Mouse (Mus musculus) liver, adult 2 months (tissue): ENCODE data around the gene Cdkn1a. TPM values are rescaled to one million over a fixed set of nuclear protein-coding genes. Genes with fewer than 3 reads are reported as not detected.

ENCODE experiments used
- DNase-seq: peaks from one replicate; pipeline ENCODE4 v3.0.0-alpha.2; 2011; ENCODE audit warnings: low read depth, low spot score; ENCODE audit errors: extremely low read depth
- H3K27ac ChIP-seq: fragments of 200-500 bp; replicated peaks from 2 replicates; pipeline ENCODE4 v1.5.1; 2012; ENCODE audit warnings: low read depth, mild to moderate bottlenecking, control low read depth, inconsistent platforms, low read length; ENCODE audit not compliant: insufficient read depth
- H3K27me3 ChIP-seq: fragments of 200-500 bp; 2 replicates; pipeline ENCODE4 v1.6.1; 2012; ENCODE audit warnings: mild to moderate bottlenecking, moderate library complexity, low read length, inconsistent platforms; ENCODE audit not compliant: control insufficient read depth, insufficient read depth
- H3K36me3 ChIP-seq: fragments of 200-500 bp; 2 replicates; pipeline ENCODE4 v1.6.1; 2012; ENCODE audit warnings: low read length, inconsistent platforms; ENCODE audit not compliant: control insufficient read depth, insufficient read depth
- H3K4me1 ChIP-seq: fragments of 200-500 bp; 2 replicates; pipeline ENCODE4 v1.6.1; 2011; ENCODE audit warnings: low read length; ENCODE audit not compliant: control insufficient read depth, insufficient read depth
- H3K4me3 ChIP-seq: fragments of 200-500 bp; 2 replicates; pipeline ENCODE4 v1.5.1; 2011; ENCODE audit warnings: low read depth, mild to moderate bottlenecking, control low read depth, low read length, moderate library complexity; ENCODE audit not compliant: insufficient read depth
- H3K79me2 ChIP-seq: fragments of 200-500 bp; 2 replicates; pipeline ENCODE4 v1.6.1; 2012; ENCODE audit warnings: inconsistent platforms, mild to moderate bottlenecking, low read length, moderate library complexity; ENCODE audit not compliant: control insufficient read depth, insufficient read depth
- H3K9ac ChIP-seq: fragments of 200-500 bp; 2 replicates; pipeline ENCODE4 v1.6.1; 2012; ENCODE audit warnings: low read depth, mild to moderate bottlenecking, control low read depth, inconsistent platforms, low read length
- CTCF ChIP-seq: fragments of 200-500 bp; IDR thresholded peaks from 2 replicates; pipeline ENCODE4 v1.5.1; 2011; ENCODE audit warnings: low read depth, low read length, control low read depth
- POLR2A ChIP-seq: fragments of 200-500 bp; IDR thresholded peaks from 2 replicates; pipeline ENCODE4 v1.6.1; 2011; ENCODE audit warnings: low read length, control low read depth; ENCODE audit not compliant: insufficient read depth; ENCODE audit errors: extremely low read depth
- WGBS: fragments of 180-500 bp; shearing (Covaris S2); methylation state at CpG from one replicate; pipeline ENCODE4 v1.1.7; 2018; 5-methylcytosine and 5-hydroxymethylcytosine counted together
- polyA plus RNA-seq: library from polyadenylated mRNA; depleted of rRNA; stranded (reverse); fragments of >200 nt; gene quantifications from 2 replicates; pipeline ENCODE4 v1.2.3, GENCODE M21; 2012
- total RNA-seq: library from RNA; depleted of rRNA; stranded (reverse); fragments of >200 nt; gene quantifications from 2 replicates; pipeline ENCODE4 v1.2.3, GENCODE M21; 2014

Cdkn1a gene
- total and polyA plus RNA-seq, 2 experiments: 0.37 to 6.9 TPM

DNA sequence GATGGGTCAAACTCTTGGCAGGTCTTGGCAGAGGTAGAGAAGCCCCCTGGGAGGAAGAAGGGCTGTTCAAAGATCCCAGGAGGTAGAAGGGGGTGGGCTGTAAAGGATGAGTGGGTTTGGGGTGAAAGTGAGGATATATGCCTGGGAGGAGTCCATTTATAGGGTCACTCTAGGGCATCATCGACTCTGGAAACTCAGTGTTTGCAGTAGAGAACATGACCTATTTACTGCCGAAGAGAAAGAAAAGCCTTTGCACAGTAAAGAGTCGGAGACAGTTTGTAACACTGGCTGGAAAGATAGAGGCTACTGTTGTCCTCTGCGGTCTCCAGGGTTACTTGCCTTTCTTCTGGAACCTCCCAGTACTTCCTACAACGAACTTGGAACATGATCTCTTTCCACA, 17.5 kb upstream of the Cdkn1a start:
- WGBS: 12% methylated on average over 5 of the region's 5 CpGs
- no peak overlapping the region for H3K9ac ChIP-seq
- H3K36me3 ChIP-seq: no peaks in the 10 kb centered on the region
- DNase-seq: peak; percentile 38
- H3K27me3 ChIP-seq: no peaks in the 10 kb centered on the region
- TF ChIP-seq POLR2A (no peak), CTCF (no peak)
- no peak overlapping the region for H3K4me3 ChIP-seq
- H3K27ac ChIP-seq: no peak overlapping the region
- no peaks in the 10 kb centered on the region for H3K79me2 ChIP-seq
- H3K4me1 ChIP-seq: peaks cover 8% of the 10 kb centered on the region

DNA sequence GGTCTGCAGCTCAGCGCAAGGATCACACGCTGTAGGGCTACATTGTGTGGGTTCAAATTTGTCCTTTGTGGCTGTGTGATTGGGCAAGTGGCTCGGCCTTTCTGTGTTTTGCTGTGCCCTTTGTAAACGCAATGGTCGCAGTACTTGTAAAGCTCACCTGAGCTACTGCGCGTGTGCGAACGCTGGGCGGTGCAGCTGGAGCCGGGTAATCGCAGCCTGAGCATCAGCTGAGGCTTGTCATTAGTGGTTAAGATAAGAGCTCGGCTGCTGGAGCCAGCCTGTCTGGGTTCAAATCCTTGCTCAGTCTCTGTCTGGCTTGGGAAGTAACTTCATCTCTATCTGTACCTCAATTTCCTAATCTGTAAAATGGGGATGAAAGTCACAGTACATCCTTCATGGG, 16.7 kb upstream of the Cdkn1a start:
- WGBS: 61% methylated on average over 13 of the region's 13 CpGs
- no peaks in the 10 kb centered on the region for H3K79me2 ChIP-seq
- TF ChIP-seq CTCF (no peak), POLR2A (no peak)
- H3K36me3 ChIP-seq: no peaks in the 10 kb centered on the region
- H3K4me3 ChIP-seq: no peak overlapping the region
- no peak overlapping the region for H3K27ac ChIP-seq
- peaks cover 11% of the 10 kb centered on the region for H3K4me1 ChIP-seq
- no peak for DNase-seq
- H3K9ac ChIP-seq: no peak overlapping the region
- no peaks in the 10 kb centered on the region for H3K27me3 ChIP-seq

DNA sequence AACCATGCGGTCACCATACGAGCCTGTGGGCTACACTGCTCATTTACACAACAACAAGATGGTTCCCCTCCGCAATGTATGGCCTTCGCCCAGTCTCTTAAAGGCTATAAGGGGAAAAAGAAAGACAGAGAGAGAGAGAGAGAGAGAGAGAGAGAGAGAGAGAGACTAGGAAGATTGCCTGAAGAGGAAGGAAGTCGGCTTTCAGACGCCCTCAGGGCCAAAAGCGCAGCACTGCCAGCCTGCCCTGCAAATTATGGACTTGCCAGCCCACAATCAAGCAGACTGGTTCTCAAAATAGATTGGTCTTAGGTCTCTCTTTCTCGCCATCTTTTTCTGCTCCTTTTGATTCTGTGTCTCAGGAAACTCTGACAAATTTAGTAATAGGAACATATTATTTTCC, 14.5 kb upstream of the Cdkn1a start:
- H3K9ac ChIP-seq: no peak overlapping the region
- TF ChIP-seq CTCF: no peak
- TF ChIP-seq POLR2A: no peak
- no peaks in the 10 kb centered on the region for H3K27me3 ChIP-seq
- H3K79me2 ChIP-seq: no peaks in the 10 kb centered on the region
- H3K4me1 ChIP-seq: peaks cover 11% of the 10 kb centered on the region
- H3K4me3 ChIP-seq: no peak overlapping the region
- no peak for DNase-seq
- no peak overlapping the region for H3K27ac ChIP-seq
- WGBS: 84% methylated on average over 8 of the region's 8 CpGs
- no peaks in the 10 kb centered on the region for H3K36me3 ChIP-seq

DNA sequence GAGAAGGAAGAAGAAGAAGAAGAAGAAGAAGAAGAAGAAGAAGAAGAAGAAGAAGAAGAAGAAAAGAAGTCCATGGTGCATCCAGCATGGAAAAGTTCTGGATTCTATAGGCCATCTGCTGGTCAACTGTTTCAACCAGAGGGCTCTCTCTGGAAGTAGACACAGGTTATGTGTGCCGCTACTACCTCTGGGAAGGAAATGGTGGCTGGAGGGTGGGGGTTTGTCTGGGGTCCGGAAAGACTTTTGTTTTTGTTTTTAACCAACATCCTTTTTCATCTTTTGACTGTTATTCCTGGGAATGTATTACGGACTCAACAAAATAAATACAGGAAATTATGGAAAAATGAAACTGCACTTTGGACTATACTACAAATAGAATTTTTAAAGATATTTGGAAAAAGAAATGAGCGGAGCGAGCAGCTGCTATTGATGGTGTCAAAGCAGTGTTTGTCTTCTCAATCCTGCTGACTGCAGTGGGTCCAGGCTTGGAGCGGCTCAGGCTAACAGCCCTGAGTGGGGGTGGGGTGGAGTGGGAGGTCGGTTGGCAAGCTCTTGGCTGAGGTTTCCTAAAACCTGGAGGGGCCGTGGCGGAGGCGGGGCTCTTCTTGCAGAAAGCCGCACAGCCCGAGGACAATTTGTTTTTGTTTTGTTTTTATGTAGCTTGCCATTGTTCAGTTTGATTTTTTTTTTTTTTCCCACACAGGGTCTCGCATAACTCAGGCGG, 12.8 kb upstream of the Cdkn1a start:
- Histone ChIP-seq H3K27ac (no peak overlapping the region), H3K79me2 (no peaks in the 10 kb centered on the region), H3K36me3 (no peaks in the 10 kb centered on the region), H3K27me3 (no peaks in the 10 kb centered on the region), H3K4me1 (peaks cover 10% of the 10 kb centered on the region), H3K9ac (peak overlapping the region; percentile 61), H3K4me3 (peak overlapping the region; percentile 51)
- TF ChIP-seq POLR2A: no peak
- no peak for TF ChIP-seq CTCF
- WGBS: 8% methylated on average over 14 of the region's 14 CpGs
- DNase-seq: peak; percentile 44

DNA sequence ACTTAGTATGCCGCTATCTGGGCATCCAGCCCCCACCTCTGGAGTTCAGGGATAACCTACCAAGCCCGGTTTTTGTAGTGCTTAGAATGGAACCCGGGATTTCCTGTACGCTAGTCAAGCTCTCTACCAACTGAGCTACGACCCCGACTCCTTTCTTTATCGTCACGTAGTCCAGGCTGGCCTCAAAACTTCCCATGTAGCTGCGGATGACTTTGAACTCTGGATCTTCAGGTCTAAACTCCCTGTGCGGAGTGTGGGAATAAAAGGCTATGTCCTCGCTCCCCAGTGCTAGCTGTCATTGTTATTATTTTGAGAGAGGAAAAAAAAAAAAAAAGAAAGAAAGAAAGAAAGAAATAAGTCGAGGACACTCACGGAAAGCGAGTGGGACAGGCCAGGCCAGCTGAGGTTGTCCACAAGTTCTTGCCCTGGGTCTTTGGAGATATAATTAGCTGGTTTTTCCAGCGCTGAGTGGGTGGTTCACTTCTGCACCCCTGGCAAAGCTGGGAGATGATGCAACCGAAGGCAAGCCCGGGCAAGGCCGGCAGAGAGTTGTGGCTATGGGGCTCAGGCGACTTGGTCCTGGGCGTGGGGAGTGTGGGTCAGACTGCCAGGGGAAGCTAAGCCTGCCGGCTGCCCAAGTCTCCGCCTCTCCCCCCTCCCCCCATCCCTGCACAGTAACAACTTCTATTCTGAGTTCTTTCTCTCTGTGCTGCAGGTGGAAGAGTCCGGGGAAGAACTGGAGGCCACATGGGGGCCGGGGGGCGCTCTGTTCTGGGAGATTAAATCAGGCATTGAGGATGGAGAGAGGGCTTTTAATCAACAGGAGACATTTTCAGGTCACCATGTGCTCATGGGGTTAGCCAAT, 12.0 kb upstream of the Cdkn1a start:
- H3K27ac ChIP-seq: no peak overlapping the region; the same call in 1 of the 2 replicates
- H3K4me1 ChIP-seq: peaks cover 3% of the 10 kb centered on the region
- 8% methylated on average over 25 of the region's 25 CpGs for WGBS
- no peaks in the 10 kb centered on the region for H3K79me2 ChIP-seq
- TF ChIP-seq CTCF: no peak
- no peak for TF ChIP-seq POLR2A
- DNase-seq: peak; percentile 86
- no peaks in the 10 kb centered on the region for H3K36me3 ChIP-seq
- H3K27me3 ChIP-seq: no peaks in the 10 kb centered on the region
- peak overlapping the region; percentile 51; the same call in 1 of the 2 replicates for H3K4me3 ChIP-seq
- peak overlapping the region; percentile 61; the same call in 1 of the 2 replicates for H3K9ac ChIP-seq
